Mouse (Mus musculus) hindbrain, embryonic 15.5 days (tissue): ENCODE results near the gene Tmem179b. TPM values are rescaled to one million over a fixed set of nuclear protein-coding genes. Genes with fewer than 3 reads are reported as not detected.

Experiments
- ATAC-seq: fragments of 200-750 bp; cut with Nextera tagmentation; 2 replicates; pipeline ENCODE4 v1.8.0; 2017; ENCODE audit warnings: low read depth, moderate number of reproducible peaks, moderate TSS enrichment; ENCODE audit not compliant: low FRiP score
- H3K27ac ChIP-seq: fragments of 300-500 bp; sonication (generic); replicated peaks from 2 replicates; pipeline ENCODE4 v1.5.1; 2015; ENCODE audit warnings: mild to moderate bottlenecking, inconsistent platforms
- H3K27me3 ChIP-seq: fragments of 300-500 bp; sonication (generic); 2 replicates; pipeline ENCODE4 v1.6.1; 2015; ENCODE audit warnings: control low read depth, inconsistent platforms
- H3K36me3 ChIP-seq: fragments of 300-500 bp; sonication (generic); 2 replicates; pipeline ENCODE4 v1.6.1; 2015; ENCODE audit warnings: control low read depth, inconsistent platforms
- H3K4me1 ChIP-seq: fragments of 300-500 bp; sonication (generic); replicated peaks from 2 replicates; pipeline ENCODE4 v1.6.1; 2015; ENCODE audit warnings: control low read depth, inconsistent platforms
- H3K4me2 ChIP-seq: fragments of 300-500 bp; sonication (generic); 2 replicates; pipeline ENCODE4 v1.6.1; 2015; ENCODE audit warnings: moderate library complexity, mild to moderate bottlenecking, inconsistent platforms
- H3K4me3 ChIP-seq: fragments of 300-500 bp; sonication (generic); 2 replicates; pipeline ENCODE4 v1.5.1; 2015; ENCODE audit warnings: mild to moderate bottlenecking, inconsistent platforms
- H3K9ac ChIP-seq: fragments of 300-500 bp; sonication (generic); 2 replicates; pipeline ENCODE4 v1.6.1; 2015; ENCODE audit warnings: inconsistent platforms
- H3K9me3 ChIP-seq: fragments of 300-500 bp; sonication (generic); 2 replicates; pipeline ENCODE4 v1.6.1; 2016; ENCODE audit warnings: control low read depth, inconsistent platforms
- WGBS: fragments of 180-500 bp; shearing (Covaris S2); methylation state at CpG from one replicate; pipeline ENCODE4 v1.1.7; 2015; 5-methylcytosine and 5-hydroxymethylcytosine counted together
- polyA plus RNA-seq: library from polyadenylated mRNA; unstranded; fragments of >200 nt; fragmentation: Nextera tagmentation; extraction: Ambion mirVana; gene quantifications from 2 replicates; pipeline ENCODE4 v1.2.1, GENCODE M21; 2015

Gene Tmem179b
- polyA plus RNA-seq, result 31.6 and 33.1 TPM in 2 replicates

GRCm38 (mm10) chr19:8774086-8774835 is at the start of gene Tmem179b:
TSS of gene Tmem179b (minus strand) at chr19:8774467.
- Histone ChIP-seq H3K4me3 (peak within 1 kb of the TSS; percentile 68), H3K4me2 (peak within 1 kb of the TSS; percentile 95), H3K27me3 (no peaks in the 10 kb centered on the region), H3K36me3 (peaks cover 28% of the 10 kb centered on the region), H3K9me3 (no peaks in the 10 kb centered on the region), H3K4me1 (peaks cover 42% of the 10 kb centered on the region), H3K27ac (peak within 1 kb of the TSS; percentile 99), H3K9ac (peak within 1 kb of the TSS; percentile 84)
- WGBS, result under 1% methylated on average over 64 of the region's 68 CpGs
- ATAC-seq, result peak; percentile 95

DNA sequence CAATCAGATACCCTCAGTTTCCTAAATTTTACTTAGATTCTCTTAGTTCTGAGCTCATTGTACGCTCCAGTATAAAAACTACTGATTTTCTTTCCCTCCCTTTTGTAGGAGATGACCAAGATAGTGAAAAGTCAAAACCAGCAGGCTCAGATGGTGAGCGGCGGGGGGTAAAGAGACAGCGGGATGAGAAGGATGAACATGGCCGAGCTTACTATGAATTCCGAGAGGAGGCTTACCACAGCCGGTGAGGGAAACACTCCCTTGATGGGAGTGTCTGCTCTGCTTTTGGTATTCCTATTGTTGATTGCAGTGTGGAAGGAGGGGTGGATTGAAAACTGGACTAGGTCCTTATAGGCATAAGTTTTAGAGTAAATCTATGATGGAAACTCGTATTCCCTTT is 48.4 kb upstream of the Tmem179b start:
- Histone ChIP-seq H3K9me3 (no peaks in the 10 kb centered on the region), H3K27me3 (no peaks in the 10 kb centered on the region), H3K9ac (peak overlapping the region; percentile 31; the same call in 1 of the 2 replicates), H3K27ac (no peak overlapping the region), H3K4me3 (peak overlapping the region; percentile 96), H3K4me2 (peak overlapping the region; percentile 91), H3K36me3 (peaks cover 49% of the 10 kb centered on the region), H3K4me1 (peaks cover 35% of the 10 kb centered on the region)
- no peak for ATAC-seq
- WGBS, result 57% methylated on average over 8 of the region's 8 CpGs

GRCm38 (mm10) chr19:8821146-8821545 is 46.9 kb upstream of the Tmem179b start:
- Histone ChIP-seq H3K27me3 (no peaks in the 10 kb centered on the region), H3K9me3 (no peaks in the 10 kb centered on the region), H3K27ac (peak overlapping the region; percentile 99), H3K36me3 (peaks cover 33% of the 10 kb centered on the region), H3K4me1 (peaks cover 50% of the 10 kb centered on the region), H3K4me2 (peak overlapping the region; percentile 91), H3K9ac (peak overlapping the region; percentile 98), H3K4me3 (peak overlapping the region; percentile 96)
- whole genome bisulfite sequencing, result 2% methylated on average over 7 of the region's 7 CpGs
- no peak for ATAC-seq

GRCm38 (mm10) chr19:8820424-8820956 is 46.2 kb upstream of the Tmem179b start:
- Histone ChIP-seq H3K36me3 (peaks cover 28% of the 10 kb centered on the region), H3K27me3 (no peaks in the 10 kb centered on the region), H3K4me2 (peak overlapping the region; percentile 91), H3K9me3 (no peaks in the 10 kb centered on the region), H3K9ac (peak overlapping the region; percentile 98), H3K27ac (peak overlapping the region; percentile 99), H3K4me1 (peaks cover 57% of the 10 kb centered on the region), H3K4me3 (peak overlapping the region; percentile 96)
- ATAC-seq, result peak; percentile 12
- under 1% methylated on average over 40 of the region's 48 CpGs for WGBS

- H3K27ac ChIP-seq, result peak within 1 kb of the TSS; percentile 99
- WGBS, result under 1% methylated on average over 74 of the region's 83 CpGs
- H3K4me1 ChIP-seq, result peaks cover 62% of the 10 kb centered on the region
- peak within 1 kb of the TSS; percentile 98 for H3K9ac ChIP-seq
- no peaks in the 10 kb centered on the region for H3K9me3 ChIP-seq
- peak within 1 kb of the TSS; percentile 91 for H3K4me2 ChIP-seq
- no peaks in the 10 kb centered on the region for H3K27me3 ChIP-seq
- H3K4me3 ChIP-seq, result peak within 1 kb of the TSS; percentile 96
- peaks cover 22% of the 10 kb centered on the region for H3K36me3 ChIP-seq
- ATAC-seq, result peak; percentile 97
Measured at GRCm38 (mm10) chr19:8819596-8820423, 45.5 kb upstream of the Tmem179b start, which contains the start of gene Hnrnpul2. TSS of gene Hnrnpul2 (plus strand) at chr19:8820010.

- Histone ChIP-seq H3K27me3 (no peaks in the 10 kb centered on the region), H3K4me3 (peak within 1 kb of the TSS; percentile 96), H3K4me1 (peaks cover 65% of the 10 kb centered on the region), H3K36me3 (peaks cover 16% of the 10 kb centered on the region), H3K27ac (peak within 1 kb of the TSS; percentile 99), H3K9ac (peak within 1 kb of the TSS; percentile 98), H3K4me2 (peak within 1 kb of the TSS; percentile 91), H3K9me3 (no peaks in the 10 kb centered on the region)
- ATAC-seq, result peak; percentile 94
- under 1% methylated on average over 33 of the region's 33 CpGs for WGBS
Measured at GRCm38 (mm10) chr19:8818801-8819595, 44.7 kb upstream of the Tmem179b start, which contains the start of gene Ttc9c. TSS of gene Ttc9c (minus strand) at chr19:8819333.

DNA sequence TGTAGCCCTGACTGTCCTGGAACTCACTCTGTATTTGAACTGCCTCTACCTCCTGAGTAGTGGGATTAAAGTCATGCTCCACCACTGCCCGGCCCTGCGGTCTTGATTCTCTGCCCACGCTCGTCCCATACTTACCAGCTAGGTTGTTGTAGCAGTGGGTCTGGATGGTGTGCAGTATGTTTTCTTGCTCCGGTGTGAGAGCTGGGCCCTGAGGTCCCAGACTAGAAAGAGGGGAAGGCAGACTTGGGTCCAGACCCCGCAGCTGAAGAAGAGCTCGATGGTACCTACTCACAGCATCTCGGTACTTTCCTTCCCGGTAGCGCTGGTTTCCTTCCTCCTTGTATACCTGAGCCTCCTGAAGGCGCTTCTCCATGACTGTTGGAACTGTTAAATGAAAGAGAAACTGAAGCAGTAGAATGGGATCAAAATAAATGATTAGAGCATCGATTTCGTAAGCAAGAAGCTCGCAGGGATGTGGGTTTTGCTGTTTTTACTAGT is 44.1 kb upstream of the Tmem179b start:
- Histone ChIP-seq H3K27ac (peak overlapping the region; percentile 99), H3K4me2 (peak overlapping the region; percentile 91), H3K27me3 (no peaks in the 10 kb centered on the region), H3K9ac (peak overlapping the region; percentile 62), H3K4me1 (peaks cover 69% of the 10 kb centered on the region), H3K9me3 (no peaks in the 10 kb centered on the region), H3K36me3 (peaks cover 15% of the 10 kb centered on the region), H3K4me3 (peak overlapping the region; percentile 96)
- 33% methylated on average over 14 of the region's 14 CpGs for WGBS
- ATAC-seq, result no peak

DNA sequence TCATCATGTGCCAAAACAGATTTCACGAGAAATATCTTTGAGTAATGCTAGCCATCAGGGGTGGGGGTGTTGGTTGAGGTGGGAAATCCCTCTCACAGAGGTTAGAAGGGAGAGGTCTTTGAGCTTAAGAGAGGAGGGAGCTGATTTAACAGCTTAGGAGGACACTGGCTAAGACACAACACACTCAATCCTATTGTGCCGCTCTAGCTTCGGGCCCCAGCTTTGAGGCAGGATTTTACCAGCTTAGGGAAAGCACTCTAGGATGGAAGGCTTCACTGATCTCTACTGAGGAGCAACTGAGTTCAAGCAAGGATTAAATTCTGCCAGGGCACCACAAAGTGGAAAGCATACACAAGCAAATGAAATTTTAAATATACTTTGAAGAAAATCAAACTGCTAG is 42.7 kb upstream of the Tmem179b start:
- no peak overlapping the region for H3K4me3 ChIP-seq
- H3K36me3 ChIP-seq, result peaks cover 20% of the 10 kb centered on the region; the same call in 1 of the 2 replicates
- ATAC-seq, result no peak
- 86% methylated on average over 3 of the region's 3 CpGs for WGBS
- no peak overlapping the region for H3K27ac ChIP-seq
- no peaks in the 10 kb centered on the region for H3K27me3 ChIP-seq
- peaks cover 56% of the 10 kb centered on the region for H3K4me1 ChIP-seq
- peak overlapping the region; percentile 35 for H3K4me2 ChIP-seq
- no peak overlapping the region for H3K9ac ChIP-seq
- no peaks in the 10 kb centered on the region for H3K9me3 ChIP-seq

DNA sequence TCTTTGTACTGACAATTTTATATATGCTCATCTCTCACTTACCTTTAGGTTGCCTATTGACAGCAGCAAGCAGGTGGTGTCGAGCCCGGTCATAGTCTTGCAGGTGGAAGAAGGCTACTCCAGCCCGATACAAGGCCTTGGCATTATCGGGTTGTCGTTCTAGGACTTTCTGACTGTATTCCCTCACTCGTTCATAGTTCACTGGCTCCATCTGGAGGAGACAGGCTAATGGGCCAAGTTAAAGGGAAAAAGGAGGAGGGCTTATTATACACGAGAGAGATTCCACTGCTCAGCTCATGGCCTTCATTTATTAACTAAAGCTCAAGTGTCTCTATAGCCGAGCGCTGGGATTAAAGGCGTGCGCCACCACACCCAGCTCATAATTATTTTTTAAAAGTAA is 41.5 kb upstream of the Tmem179b start:
- peaks cover 26% of the 10 kb centered on the region for H3K36me3 ChIP-seq
- H3K4me1 ChIP-seq, result peaks cover 45% of the 10 kb centered on the region
- no peaks in the 10 kb centered on the region for H3K27me3 ChIP-seq
- no peak for ATAC-seq
- H3K4me2 ChIP-seq, result 0 out of 2 replicates have a peak overlapping the region, but pooled peaks have one; percentile 35
- no peaks in the 10 kb centered on the region for H3K9me3 ChIP-seq
- H3K4me3 ChIP-seq, result no peak overlapping the region
- 67% methylated on average over 11 of the region's 11 CpGs for WGBS
- no peak overlapping the region for H3K9ac ChIP-seq
- no peak overlapping the region for H3K27ac ChIP-seq

DNA sequence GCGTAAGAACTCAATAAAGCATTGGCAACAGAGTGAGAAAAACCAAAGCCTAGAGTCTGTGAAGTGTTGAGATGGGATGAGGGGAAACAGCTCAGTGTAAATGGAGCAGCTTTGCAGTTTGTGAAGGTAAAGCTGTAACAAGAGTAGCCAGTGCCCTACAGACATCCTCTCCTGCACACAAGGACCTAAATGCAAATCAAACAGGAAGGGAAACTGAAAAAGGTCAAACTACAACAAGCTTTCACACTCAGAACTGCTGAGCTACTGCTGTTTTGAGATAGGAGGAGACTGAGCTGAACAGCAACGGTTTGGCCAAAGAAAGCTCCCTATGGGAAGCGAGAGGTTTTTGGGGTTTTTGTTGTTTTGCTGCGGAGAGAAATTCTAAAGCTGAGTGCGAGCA is 32.5 kb upstream of the Tmem179b start:
- H3K9me3 ChIP-seq, result no peaks in the 10 kb centered on the region
- no peak for ATAC-seq
- H3K4me3 ChIP-seq, result no peak overlapping the region
- H3K27ac ChIP-seq, result no peak overlapping the region
- H3K4me1 ChIP-seq, result peaks cover 13% of the 10 kb centered on the region
- H3K27me3 ChIP-seq, result no peaks in the 10 kb centered on the region
- H3K4me2 ChIP-seq, result no peak overlapping the region
- WGBS, result 95% methylated on average over 5 of the region's 5 CpGs
- peaks cover 51% of the 10 kb centered on the region for H3K36me3 ChIP-seq
- H3K9ac ChIP-seq, result no peak overlapping the region
